Mouse (Mus musculus): ENCODE measurements around the gene Ctsll3. TPM values are rescaled to one million over a fixed set of nuclear protein-coding genes. Genes with fewer than 3 reads are reported as not detected.

Gene Ctsll3
- total RNA-seq, 1 experiment from 2014 or later = not detected

DNA sequence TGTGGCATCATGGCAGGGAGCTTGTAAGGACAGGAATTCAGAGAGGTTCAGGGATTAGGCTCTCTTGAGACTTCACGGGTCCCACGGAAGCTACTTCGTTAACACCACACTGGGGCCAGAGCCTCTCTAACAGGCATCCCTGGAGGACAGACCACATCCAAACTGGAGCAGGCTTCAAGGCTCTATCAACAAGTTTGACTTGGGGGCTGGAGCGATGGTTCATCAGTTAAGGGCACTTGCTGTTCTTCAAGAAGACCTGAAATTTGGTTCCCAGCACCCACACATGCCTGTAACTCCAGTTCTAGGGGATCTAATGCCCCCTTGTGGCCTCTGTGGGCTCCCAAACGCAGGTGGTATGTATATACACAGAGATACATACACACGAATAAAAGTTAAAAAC lies 49.4 kb downstream of the Ctsll3 start:
- no peak for ATAC-seq (ENCODE audit: extremely low read depth, insufficient number of reproducible peaks, low FRiP score, poor library complexity, severe bottlenecking)

DNA sequence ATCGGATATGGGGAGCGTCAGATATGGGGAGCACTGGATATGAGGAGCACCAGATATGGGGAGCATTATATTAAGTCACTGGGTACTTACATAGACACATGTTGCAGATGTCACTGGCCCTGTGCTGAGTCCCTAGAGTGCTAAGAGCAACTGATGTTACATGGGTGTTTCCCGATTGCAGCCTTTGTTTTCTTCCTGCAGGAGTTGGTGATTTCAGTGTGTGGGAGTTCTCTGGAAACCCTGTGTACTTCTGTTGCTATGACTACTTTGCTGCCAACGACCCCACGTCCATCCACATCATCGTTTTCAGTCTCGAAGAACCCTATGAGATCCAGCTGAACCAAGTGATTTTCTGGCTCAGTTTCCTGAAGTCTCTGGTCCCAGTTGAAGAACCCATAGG lies 51.7 kb downstream of the Ctsll3 start:
- ATAC-seq (ENCODE audit: extremely low read depth, insufficient number of reproducible peaks, low FRiP score, poor library complexity, severe bottlenecking) = no peak

DNA sequence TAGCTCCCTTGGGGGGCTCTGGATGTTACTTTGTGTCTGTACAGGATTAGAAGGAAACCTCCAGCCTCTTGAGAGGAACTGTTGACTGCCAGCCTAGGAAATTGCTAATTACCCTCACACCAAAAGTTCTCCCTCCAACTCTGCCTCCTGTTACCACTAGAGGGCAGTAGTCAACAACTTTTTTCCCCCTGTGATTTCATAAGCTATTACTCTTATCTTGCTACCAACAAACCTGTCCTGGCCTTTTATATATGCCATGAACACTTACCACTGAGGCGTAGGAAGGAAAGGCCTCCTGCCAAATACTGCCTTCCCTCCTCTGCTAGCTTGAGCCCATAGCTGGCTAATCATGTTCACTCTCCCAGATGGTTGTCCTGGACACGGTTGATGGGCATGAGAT lies 54.1 kb downstream of the Ctsll3 start:
- ATAC-seq (ENCODE audit: extremely low read depth, insufficient number of reproducible peaks, low FRiP score, poor library complexity, severe bottlenecking) = no peak

Other genes with a start within 250 kb of the Ctsll3 start
- gene Dapk1, start 200.9 kb downstream of the Ctsll3 start, total RNA-seq (2017) = 0.81 and 1.4 TPM in 2 replicates
- gene BC051665, start 16.5 kb downstream of the Ctsll3 start, total RNA-seq (2017) = not detected in 2 replicates
- gene 4930486L24Rik, start 61.6 kb upstream of the Ctsll3 start, total RNA-seq (2017) = 0.61 TPM in 1 of 2 replicates, not detected in the other
- 0.61 and 1.9 TPM in 2 replicates for gene Gm49392, start 94.0 kb upstream of the Ctsll3 start, total RNA-seq (2017)
- gene Ctla2b, start 94.6 kb upstream of the Ctsll3 start, total RNA-seq (2017) = 11.6 and 15.0 TPM in 2 replicates
- gene Tpbpb, start 102.0 kb upstream of the Ctsll3 start, total RNA-seq (2017) = not detected in 2 replicates
- gene Gm49393, start 132.7 kb upstream of the Ctsll3 start, total RNA-seq (2017) = 4.9 TPM in 1 of 2 replicates, not detected in the other
- 43.6 and 69.0 TPM in 2 replicates for gene Gm49391, start 133.7 kb upstream of the Ctsll3 start, total RNA-seq (2017)
- gene Ctla2a, start 133.8 kb upstream of the Ctsll3 start, total RNA-seq (2017) = 182 and 189 TPM in 2 replicates
- 0.81 TPM in 1 of 2 replicates, not detected in the other for gene Tpbpa, start 139.1 kb upstream of the Ctsll3 start, total RNA-seq (2017)
- not detected in 2 replicates for gene Ctsj, start 203.1 kb upstream of the Ctsll3 start, total RNA-seq (2017)
- gene Ctsq, start 237.8 kb upstream of the Ctsll3 start, total RNA-seq (2017) = not detected in 2 replicates

Measured in neutrophil, adult 5-6 weeks (primary cell).